Mouse (Mus musculus) kidney, adult 2 months (tissue): ENCODE measurements around the gene Arhgef33.

Source experiments
- CTCF ChIP-seq: fragments of 200-500 bp; conservative IDR thresholded peaks from 2 replicates; pipeline ENCODE4 v1.5.1; 2011; ENCODE audit warnings: low read depth, mild to moderate bottlenecking, control low read depth, low read length, moderate library complexity, mixed read lengths; ENCODE audit not compliant: insufficient read depth, insufficient read length
- POLR2A ChIP-seq: fragments of 200-500 bp; IDR thresholded peaks from one replicate; pipeline ENCODE4 v1.6.1; 2011; ENCODE audit warnings: low read depth, low read length, control low read depth

DNA sequence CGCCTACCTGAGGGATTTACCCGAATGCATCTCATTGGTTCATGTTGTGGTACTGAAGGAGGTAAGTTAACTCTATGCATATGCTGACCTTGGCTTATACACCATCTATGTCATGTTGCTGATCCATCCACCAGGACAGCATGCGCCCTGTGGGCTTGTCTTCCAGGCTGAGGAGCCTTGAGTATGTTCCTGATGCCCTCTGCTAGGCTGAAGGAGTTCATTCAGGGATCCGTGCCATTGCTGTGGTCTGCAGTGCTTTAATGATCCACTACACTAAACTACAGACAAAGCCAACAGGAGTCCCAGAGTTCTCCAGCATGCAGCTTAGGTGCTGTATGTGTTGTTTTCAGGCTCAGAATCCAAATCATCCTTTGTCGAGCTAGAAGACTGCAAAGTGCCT is 60.1 kb downstream of the Arhgef33 start:
- TF ChIP-seq CTCF, result no peak
- no peak for TF ChIP-seq POLR2A
